Mouse (Mus musculus): ENCODE results near the gene Cd72.
A peak's percentile ranks its signal among the peaks of the same experiment; 100 is the strongest.

Gene Cd72

DNA sequence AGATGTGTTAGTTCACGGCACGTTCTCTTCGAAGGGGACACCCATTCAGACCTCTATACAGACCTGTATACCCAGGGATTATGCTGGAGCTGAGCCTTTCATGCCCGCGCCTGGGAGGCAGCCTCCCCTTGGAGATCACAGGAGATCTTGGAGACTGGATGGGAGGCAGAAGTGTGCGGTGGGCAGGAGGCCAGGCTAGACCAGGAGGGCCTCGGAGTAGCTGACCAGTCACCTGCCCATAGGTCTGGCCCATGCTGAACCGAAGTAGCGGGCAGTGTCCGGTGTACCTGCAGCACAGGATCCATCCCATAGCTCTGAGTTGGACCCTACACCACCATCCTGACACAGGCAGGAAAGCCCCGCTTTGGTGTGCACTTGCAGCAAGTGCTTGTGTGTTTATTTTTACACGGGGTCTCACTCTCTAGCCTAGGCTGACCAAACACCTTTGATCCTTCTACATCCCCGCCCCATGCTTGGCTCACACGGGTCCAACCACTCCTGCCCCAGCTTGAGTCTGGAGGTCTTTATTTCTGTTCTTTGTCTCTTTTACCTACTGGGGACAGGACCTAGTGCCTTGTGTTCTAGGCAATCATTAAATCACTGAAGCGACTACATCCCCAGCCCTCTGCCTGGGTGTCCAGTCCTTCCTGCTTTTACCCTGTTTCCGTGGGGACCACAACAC is 26.1 kb downstream of the Cd72 start:
- no peak for DNase-seq (ENCODE audit: extremely low read depth, low read depth)

DNA sequence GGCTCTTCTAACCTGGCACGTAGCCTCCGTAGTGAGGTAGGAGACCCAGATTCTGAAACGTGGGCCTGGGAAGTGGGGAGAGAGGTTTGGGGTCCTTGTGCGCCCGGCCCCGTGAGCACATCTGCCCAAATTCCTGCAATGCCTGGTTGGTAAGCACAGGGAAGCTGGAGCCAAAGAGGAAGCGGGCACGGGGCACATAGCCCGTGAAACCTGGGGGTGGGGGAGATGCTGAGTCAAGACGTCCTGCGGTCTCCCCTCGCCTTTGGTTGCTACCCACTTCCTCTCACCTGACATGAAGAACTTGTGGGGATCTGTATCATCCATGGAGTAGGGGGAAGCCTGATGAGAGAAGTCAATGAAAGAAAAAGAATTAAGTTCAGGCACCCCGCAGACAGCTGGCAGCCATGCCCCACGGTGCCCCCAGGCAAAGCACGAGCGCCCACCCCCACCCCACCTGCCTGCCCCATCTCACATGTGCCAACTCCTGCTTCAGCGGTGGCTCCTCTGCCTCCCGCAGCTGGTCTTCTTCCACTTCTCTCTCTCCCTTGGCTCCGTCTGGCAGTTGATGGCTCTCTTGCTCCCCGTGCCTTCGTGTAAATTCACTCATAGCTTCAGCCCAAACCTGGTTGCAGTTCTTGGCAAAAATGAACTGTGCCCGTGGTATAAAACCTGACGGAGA is 26.8 kb downstream of the Cd72 start:
- no peak for DNase-seq (ENCODE audit: extremely low read depth, low read depth)

DNA sequence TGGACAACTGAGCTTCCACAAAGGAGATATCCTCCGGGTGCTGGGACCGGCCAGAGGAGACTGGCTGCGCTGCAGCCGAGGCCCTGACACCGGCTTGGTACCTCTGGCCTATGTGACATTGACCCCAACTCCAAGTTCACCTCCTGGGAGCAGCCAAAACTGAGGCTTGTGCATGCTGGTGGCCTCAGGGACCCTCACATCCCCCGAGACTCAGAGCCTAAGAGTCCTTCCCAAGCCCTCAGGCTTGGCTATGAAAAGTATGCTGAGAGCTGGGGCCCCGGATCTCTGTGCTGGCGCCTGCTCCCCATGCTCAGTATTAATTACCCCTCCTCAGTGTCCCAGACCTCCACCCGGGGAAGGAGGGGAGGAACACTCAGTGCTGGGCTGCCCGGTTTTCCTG is 27.9 kb downstream of the Cd72 start:
- DNase-seq (ENCODE audit: extremely low read depth, low read depth), result no peak

DNA sequence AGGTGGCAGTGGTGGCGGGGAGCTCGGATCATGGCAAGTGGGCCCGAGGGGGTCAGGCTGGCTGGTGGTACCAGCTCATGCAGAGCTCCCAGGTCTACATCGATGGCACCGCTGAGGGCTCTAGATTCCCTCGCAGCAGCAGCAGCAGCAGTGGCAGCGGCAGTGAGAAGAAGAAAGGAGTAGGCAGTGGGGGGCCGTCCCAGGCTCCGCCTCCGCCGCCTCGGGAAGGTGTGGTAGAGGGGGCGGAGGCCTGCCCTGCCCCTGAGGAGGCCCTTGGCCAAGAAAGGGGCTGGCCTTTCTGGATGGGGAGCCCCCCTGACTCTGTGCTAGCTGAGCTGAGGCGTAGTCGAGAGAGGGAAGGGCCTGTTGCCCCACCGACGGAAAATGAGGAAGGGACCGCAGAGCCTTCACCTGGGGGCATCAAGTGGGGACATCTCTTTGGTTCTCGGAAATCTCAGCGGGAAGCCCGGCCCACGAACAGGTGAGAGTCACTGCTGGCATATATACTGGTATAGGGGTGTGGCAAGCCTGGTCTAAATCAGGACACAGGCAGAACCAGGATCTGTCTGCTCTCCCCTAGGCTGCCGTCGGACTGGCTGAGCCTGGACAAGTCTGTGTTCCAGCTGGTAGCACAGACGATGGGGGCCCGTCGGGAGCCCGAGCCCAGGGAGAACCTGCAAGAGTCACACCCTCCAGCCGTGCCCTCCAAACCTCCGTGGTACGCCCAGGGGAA is 28.6 kb downstream of the Cd72 start:
- DNase-seq (ENCODE audit: extremely low read depth, low read depth), result no peak

DNA sequence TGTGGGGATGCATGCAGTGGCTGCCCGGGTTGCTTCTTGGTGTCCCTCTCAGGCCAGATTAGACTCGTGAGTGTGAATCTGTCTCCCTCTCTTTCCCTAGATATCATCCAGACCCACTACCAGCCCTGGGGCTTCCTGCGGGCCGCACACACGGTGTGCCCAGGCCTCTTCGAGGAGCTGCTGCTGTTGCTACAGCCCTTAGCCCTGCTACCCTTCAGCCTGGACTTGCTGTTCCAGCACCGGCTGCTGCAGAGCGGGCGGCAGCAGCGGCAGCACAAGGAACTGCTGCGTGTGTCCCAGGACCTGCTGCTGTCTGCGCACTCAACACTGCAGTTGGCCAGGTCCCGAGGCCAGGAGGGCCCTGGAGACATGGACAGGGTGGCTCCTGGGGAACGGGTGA is 29.2 kb downstream of the Cd72 start:
- DNase-seq (ENCODE audit: extremely low read depth, low read depth), result no peak

DNA sequence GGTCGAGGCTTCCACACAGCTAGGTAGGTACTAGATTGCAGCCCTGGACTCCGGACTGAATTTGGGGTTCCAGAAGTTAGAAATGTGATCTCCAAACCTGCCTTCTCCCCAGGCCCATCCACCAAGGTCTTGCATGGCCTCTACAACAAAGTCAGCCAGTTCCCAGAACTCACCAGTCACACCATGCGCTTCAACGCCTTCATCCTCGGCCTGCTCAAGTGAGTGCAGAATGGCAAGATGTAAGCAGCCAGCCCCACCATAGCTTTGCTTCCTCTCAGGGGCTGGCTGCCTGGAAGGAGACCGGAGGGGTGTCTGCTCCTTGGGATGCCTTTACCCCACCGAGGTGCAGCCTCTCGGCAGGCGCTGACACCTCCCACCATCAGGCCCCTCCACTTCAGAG is 30.4 kb downstream of the Cd72 start:
- no peak for DNase-seq (ENCODE audit: extremely low read depth, low read depth)

DNA sequence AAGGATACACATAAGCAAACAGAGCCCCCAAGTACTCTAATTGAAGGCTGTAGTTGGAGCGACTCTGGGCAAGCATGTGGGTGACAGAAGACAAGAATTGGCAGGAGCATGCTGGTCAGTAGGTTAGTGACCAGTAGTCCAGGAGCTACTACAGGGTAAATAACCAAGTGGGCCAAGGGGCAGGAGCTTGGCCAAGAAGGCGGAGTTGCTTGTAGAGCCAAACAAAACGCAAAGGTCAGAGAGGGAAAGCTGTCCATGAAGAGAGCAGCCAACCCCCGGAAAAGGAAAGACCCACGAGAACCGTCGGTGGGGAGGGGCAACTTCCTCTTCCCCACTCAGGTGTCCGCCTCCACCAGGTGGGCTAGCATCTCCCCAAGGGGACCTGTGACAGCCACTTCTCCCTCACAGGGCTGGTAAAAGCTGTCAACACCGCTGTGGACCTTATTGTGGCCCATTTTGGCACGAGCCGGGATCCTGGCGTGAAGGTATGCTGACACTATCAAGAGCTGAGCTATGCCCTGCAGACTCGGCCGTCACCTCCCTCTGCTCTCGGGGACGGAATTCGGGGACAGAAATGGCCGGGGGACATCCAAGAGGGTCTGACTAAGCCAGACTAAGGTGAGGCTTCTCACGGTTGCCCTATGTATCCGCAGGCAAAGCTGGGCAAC is 31.0 kb downstream of the Cd72 start:
- DNase-seq (ENCODE audit: extremely low read depth, low read depth), result no peak

DNA sequence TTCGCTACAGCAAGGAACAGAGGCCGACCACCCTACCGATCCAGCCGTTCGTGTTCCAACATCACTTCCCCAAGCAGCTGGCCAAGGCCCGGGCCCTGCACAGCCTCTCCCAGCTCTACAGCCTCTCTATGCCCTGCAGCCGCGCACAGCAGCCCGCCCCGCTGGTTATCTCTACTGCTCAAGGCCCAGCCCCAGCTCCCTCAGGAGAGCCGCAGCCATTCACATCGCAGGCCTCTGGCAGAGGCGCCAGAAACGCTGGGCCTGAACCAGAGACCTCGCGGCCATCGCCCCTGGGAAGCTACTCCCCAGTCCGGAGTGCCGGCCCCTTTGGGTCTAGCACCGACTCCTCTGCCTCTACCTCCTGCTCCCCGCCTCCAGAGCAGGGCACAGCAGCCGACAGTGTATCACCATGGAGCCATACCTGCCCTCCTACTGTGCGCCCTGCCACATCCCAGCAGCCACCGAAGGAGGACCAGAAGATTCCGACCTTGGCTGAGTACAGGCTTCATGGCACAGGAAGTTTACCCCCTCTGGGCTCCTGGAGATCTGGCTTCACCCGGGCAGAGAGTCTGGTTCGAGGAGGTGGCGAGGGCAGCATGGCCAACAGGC is 32.7 kb downstream of the Cd72 start:
- no peak for DNase-seq (ENCODE audit: extremely low read depth, low read depth)

DNA sequence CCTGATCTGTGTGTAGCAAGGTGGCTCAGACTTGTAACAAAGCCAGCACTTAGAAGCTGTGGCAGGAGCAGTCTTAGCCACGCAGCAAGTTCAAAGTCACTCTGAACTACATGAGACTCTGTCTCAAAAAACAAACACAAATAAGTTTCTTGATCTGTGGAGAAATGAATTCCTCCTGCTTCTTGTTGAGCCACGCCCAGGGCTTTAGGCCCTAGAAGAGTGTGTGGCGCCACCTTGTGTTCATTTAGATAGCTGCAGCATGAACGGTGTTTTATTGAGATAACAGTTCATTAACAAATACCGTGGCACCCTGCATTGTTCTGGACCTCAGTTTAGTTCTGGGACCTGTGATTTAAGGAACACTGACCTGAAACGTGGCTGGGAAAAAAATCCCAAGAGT is 34.1 kb downstream of the Cd72 start:
- DNase-seq (ENCODE audit: extremely low read depth, low read depth), result peak; percentile 63

DNA sequence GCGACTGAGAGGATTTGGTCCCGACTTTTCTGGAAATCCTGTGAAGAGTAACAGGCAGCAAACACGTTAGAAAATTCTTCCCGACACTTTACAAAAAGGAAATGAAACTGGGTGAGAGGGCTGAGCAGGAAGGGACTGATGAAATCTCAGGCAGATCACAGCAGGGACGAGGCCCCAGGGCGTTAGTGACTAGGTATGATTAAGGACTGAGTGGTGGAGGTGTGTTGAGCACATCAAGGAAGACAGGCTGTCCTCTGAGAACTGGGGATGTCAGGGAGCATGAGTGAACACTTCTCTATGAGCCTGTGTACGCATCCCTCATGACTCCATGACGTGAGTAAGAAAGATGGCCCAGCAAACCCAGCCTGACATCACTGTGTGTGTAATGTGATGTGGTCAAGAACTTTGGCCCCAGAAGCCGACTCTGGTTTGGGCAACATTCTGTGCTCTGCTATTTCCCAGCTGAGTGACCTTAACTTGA is 34.6 kb downstream of the Cd72 start:
- no peak for DNase-seq (ENCODE audit: extremely low read depth, low read depth)

DNA sequence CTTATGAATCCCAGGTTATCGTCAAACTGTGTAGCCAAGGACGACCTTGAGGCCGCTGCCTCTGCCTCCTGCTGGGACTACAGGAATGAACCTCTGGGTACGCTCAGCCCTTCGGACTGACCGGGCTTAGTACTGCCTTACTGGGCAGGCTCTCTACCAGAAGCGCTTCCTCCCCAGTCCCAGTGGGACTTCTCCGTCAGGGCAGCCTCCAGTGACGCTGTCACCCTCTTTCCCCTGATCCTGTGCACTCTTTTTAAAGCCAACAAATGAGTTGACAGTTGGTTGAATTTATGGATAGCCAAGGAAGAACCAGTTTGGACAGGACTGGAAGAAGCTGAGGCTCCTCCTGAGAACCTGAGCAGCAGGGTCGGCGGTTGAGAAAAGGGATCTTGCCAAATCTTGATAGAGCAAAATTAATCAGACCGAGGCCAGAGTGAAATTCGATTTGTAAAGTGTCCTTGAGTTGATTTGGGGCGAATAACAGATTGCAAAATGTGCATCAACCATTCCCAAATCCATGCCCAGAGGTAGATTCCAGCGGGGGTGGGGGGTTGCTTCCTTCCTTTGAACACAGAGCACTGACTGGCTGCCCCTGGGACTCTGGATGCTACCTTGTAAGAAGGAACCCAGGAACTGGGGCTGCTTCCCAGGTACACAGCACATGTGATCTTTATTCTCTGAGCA is 35.3 kb downstream of the Cd72 start:
- no peak for DNase-seq (ENCODE audit: extremely low read depth, low read depth)

DNA sequence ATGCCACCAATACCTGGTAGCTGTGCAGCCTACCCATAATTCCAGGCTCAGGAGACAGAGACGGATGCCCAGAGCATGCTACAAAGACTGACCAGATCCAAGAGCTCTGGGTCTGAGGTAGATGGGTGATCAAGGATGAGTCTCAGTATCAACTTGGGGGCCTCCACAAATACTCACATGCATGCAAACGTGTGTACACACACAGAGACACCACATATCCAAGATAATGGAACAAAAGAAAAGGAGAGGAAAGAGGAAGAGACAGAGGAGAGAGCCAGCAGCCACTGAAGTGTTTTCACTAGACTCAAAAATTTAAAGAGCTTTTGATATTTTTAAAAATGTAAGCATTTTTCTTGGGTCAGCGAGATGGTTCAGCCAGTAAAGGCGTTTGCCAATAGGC is 36.0 kb downstream of the Cd72 start:
- DNase-seq (ENCODE audit: extremely low read depth, low read depth), result no peak

DNA sequence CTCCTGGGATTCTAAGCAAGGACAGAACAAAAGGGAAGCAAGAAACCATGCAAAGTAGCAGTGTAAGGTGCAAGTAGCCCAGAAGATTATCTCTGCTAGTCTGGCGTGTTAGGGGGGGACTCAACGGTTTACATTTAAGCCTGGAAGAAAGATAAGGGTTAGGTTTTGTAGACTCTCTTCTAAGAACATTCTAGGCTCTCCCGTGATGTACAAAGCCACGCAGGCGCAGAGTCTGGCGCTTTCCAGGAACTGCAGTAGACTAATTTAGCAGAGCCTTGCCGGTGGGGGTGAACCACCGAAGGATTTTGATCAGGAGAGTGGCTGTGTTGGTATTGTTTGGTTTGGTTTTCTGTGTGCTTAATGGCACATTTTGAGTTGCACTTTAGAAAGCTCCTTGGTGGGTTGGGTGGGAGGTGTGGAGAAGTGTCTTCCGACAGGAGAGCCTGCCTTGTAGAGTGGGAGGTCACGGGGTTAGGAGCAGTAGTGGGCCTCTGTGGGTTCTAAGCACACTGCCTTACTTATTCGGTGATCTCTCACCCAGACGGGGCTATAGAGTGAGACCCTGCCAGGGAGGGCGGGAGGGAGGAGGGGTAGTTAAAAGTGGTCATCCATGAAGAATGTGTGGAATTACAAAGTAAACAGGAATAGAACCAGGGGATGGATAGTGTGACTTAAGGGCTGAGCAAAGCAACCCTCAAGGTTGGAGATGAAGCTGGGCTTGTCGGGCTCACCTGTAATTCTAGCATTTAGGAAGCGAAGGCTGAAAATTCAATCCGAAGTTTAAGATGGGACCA is 37.0 kb downstream of the Cd72 start:
- peak; percentile 94 for DNase-seq (ENCODE audit: extremely low read depth, low read depth)

DNA sequence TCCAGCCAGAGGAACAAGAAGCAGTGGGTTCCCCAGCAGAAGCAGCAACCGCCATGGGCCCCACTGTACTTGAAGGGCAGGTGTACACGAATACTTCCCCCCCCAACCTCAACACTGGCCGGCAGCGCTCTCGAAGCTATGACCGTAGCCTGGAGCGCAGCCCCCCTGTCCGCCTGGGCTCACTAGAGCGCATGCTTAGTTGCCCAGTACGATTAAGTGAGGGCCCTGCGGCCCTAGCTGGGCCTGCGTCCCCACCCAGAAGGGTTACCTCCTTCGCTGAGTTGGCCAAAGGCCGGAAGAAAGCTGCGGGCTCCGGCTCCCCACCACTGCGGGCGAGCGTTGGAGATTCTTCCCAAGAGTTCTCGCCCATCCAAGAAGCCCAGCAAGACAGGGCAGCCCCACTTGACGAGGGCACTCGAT is 38.3 kb downstream of the Cd72 start:
- DNase-seq (ENCODE audit: extremely low read depth, low read depth), result no peak

DNA sequence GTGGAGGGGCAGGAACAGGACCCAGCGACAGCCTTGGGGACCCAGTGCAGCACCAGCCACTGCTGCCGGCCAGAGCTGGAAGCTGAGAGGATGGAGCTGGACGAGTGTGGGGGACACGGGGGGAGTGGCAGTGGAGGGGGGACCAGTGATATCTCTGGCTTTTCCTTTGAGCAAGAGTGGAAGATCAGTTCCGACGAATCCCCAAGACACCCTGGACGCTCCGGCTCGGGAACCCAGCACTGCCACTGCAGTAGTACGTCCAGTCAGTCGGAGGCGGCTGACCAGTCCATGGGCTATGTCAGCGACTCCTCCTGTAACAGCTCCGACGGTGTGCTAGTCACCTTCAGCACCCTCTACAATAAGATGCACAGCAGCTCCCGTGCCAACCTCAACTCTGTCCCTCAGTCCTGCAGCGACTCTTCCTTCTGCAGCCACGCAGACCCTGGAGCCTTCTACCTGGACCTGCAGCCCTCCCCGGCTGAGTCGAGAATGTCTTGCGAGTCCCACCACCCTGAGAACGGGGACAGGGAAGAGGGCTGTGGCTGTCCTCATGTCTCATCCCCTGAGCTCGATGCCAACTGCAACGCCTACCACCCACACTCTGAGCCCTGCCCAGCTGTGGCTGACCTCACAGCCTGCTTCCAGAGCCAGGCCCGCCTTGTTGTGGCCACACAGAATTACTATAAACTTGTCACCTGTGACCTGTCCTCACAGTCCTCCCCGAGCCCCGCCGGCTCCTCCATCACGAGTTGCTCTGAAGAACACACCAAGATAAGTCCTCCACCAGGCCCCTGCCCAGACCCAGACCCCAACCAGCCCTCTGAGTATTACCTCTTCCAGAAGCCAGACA is 39.0 kb downstream of the Cd72 start:
- no peak for DNase-seq (ENCODE audit: extremely low read depth, low read depth)

DNA sequence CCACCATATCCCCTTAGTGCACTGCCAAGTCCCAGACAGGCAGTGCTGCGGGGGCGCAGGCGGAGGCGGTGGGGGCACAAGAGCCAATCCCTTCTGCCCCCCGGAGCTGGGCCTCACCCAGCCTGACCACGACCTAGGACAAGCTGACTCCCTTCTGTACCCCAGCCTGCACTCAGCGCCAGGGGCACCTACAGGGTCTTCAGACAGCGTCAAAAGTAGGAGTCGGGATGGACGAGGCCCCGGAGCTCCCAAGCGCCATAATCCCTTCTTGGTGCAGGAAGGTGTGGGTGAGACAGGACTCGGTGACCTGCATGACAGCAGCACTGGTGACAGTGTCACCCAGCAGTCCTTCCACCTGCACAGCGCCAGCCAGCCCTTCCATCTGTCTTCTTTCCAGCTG is 39.7 kb downstream of the Cd72 start:
- DNase-seq (ENCODE audit: extremely low read depth, low read depth), result no peak

DNA sequence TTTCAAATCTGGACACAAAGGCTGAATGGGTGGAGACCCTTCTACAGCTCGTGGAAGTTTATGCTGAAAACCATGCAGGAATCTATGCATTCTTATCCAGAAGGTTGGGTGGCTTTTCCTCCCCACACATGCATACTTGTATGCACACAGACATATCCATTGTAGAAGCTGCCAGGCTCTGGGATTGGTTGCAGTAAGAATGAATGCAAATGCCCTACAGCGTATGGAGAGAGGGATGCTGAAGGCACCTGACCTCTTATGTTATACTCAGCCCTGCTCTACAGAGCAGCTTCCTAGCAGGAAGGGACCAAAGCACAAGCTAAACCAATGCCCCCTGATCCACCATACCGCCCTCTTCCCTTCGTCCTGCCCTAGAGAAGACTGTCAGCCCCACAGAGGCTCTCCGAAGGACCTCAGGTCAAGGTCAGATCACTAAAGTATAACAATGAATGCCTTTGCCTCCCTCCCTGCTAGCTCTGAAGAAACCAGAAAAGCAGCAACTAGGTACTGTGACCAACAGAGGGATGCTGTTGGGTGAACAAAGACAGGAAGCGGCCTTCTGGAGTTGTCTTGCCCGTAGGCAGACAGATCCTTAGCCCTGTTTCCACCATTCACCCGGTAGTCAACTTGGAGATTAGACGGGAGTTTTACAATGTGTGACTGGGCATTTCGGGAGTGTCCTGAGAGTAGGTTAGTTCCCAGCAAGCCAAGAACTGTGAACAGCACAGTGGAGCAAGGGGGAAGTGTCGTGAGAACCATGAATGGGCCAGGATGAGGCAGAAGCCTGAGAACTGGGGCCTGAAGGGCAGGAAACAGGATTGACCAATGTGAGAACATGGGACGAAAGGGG is 47.1 kb downstream of the Cd72 start:
- DNase-seq (ENCODE audit: extremely low read depth, low read depth), result no peak

Data from MEL-GATA-1-ER (cell line).